Mouse (Mus musculus) CH12.LX (cell line): ENCODE data around the gene Zfp110. TPM values are rescaled to one million over a fixed set of nuclear protein-coding genes. Genes with fewer than 3 reads are reported as not detected.

ENCODE experiments used
- DNase-seq: peaks from one replicate; pipeline ENCODE4 v3.0.0-alpha.2; 2013; ENCODE audit errors: extremely low read depth
- H3K27ac ChIP-seq: 2 replicates; pipeline ENCODE4 v1.5.1; 2012; ENCODE audit warnings: low read depth, mild to moderate bottlenecking, control low read depth, moderate library complexity; ENCODE audit not compliant: insufficient read depth
- H3K27me3 ChIP-seq: replicated peaks from 2 replicates; pipeline ENCODE3; 2012; ENCODE audit warnings: inconsistent platforms
- H3K36me3 ChIP-seq, 2 experiments: replicated peaks in 1 of 2; 2 replicates each; pipeline versions ENCODE3 to v1.6.1; 2012; ENCODE audit warnings: inconsistent platforms in 1 of 2, low read length in 1 of 2, mild to moderate bottlenecking in 1 of 2, mixed read lengths in 1 of 2, moderate library complexity in 1 of 2; ENCODE audit not compliant: control insufficient read depth in 1 of 2, insufficient read depth in 1 of 2
- H3K4me1 ChIP-seq, 2 experiments: 2 replicates each; pipeline ENCODE4 v1.6.1; 2012; ENCODE audit warnings: inconsistent platforms in 1 of 2, moderate library complexity in 1 of 2; ENCODE audit not compliant: insufficient read depth in 2 of 2, control insufficient read depth in 1 of 2
- H3K4me2 ChIP-seq: 2 replicates; pipeline ENCODE4 v1.6.1; 2012; ENCODE audit warnings: low read depth, mild to moderate bottlenecking, control low read depth; ENCODE audit not compliant: poor library complexity, insufficient read depth, severe bottlenecking
- H3K4me3 ChIP-seq, 3 experiments: fragments of 150-350 bp in 1 of 3; sonication (generic) in 1 of 3; replicated peaks in 1 of 3; 2 replicates each; pipeline versions ENCODE3 to v1.5.1; 2011 to 2012; ENCODE audit warnings: low read depth in 2 of 3, low read length in 2 of 3, mild to moderate bottlenecking in 2 of 3, moderate library complexity in 2 of 3, control low read depth in 1 of 3, improper control_type of control experiment in 1 of 3, inconsistent platforms in 1 of 3, mixed read lengths in 1 of 3; ENCODE audit not compliant: poor library complexity in 1 of 3
- H3K79me2 ChIP-seq: replicated peaks from 2 replicates; pipeline ENCODE4 v1.6.1; 2012; ENCODE audit warnings: mild to moderate bottlenecking, moderate library complexity; ENCODE audit not compliant: control insufficient read depth, poor library complexity, insufficient read depth, severe bottlenecking; ENCODE audit errors: extremely low read depth
- H3K9ac ChIP-seq: 2 replicates; pipeline ENCODE4 v1.6.1; 2012; ENCODE audit warnings: low read depth, mild to moderate bottlenecking, control low read depth, moderate library complexity; ENCODE audit not compliant: insufficient read depth
- H3K9me3 ChIP-seq: replicated peaks from 2 replicates; pipeline ENCODE3; 2012; ENCODE audit warnings: low read length, inconsistent platforms, mixed read lengths
- BHLHE40 ChIP-seq: IDR thresholded peaks from 2 replicates; pipeline ENCODE4 v1.6.1; 2011; ENCODE audit warnings: mild to moderate bottlenecking, low read depth, low read length, improper control_type of control experiment
- CTCF ChIP-seq, 2 experiments: IDR thresholded peaks in 1 of 2; conservative IDR thresholded peaks in 1 of 2; 2 replicates each; pipeline ENCODE4 v1.5.1; 2011 to 2012; ENCODE audit warnings: low read depth in 2 of 2, low read length in 2 of 2, improper control_type of control experiment in 1 of 2, inconsistent platforms in 1 of 2, mild to moderate bottlenecking in 1 of 2, moderate library complexity in 1 of 2
- E2F4 ChIP-seq: IDR thresholded peaks from 2 replicates; pipeline ENCODE4 v1.6.1; 2011; ENCODE audit warnings: low read depth, low read length, improper control_type of control experiment; ENCODE audit not compliant: insufficient replicate concordance
- ELF1 ChIP-seq: IDR thresholded peaks from 2 replicates; pipeline ENCODE4 v1.6.1; 2014; ENCODE audit warnings: low read depth, mild to moderate bottlenecking, inconsistent platforms, low read length, improper control_type of control experiment
- EP300 ChIP-seq: IDR thresholded peaks from 2 replicates; pipeline ENCODE4 v1.6.1; 2011; ENCODE audit warnings: low read length, improper control_type of control experiment
- ETS1 ChIP-seq: conservative IDR thresholded peaks from 2 replicates; pipeline ENCODE4 v1.6.1; 2012; ENCODE audit warnings: low read depth, mild to moderate bottlenecking, inconsistent platforms, low read length, improper control_type of control experiment, moderate library complexity
- GABPA ChIP-seq: IDR thresholded peaks from 2 replicates; pipeline ENCODE4 v1.6.1; 2012; ENCODE audit warnings: low read depth, low read length, improper control_type of control experiment, inconsistent platforms; ENCODE audit not compliant: insufficient replicate concordance
- JUN ChIP-seq: IDR thresholded peaks from 2 replicates; pipeline ENCODE4 v1.6.1; 2011; ENCODE audit warnings: low read depth, mild to moderate bottlenecking, low read length, improper control_type of control experiment, moderate library complexity; ENCODE audit not compliant: insufficient read depth
- JUND ChIP-seq: conservative IDR thresholded peaks from 2 replicates; pipeline ENCODE4 v1.6.1; 2011; ENCODE audit warnings: low read depth, low read length, improper control_type of control experiment
- KAT2A ChIP-seq: IDR thresholded peaks from 2 replicates; pipeline ENCODE4 v1.6.1; 2012; ENCODE audit warnings: low read length, improper control_type of control experiment, inconsistent platforms; ENCODE audit not compliant: insufficient replicate concordance
- MAFK ChIP-seq: IDR thresholded peaks from 2 replicates; pipeline ENCODE4 v1.6.1; 2011; ENCODE audit warnings: low read length, improper control_type of control experiment; ENCODE audit not compliant: insufficient replicate concordance
- MAX ChIP-seq: IDR thresholded peaks from 2 replicates; pipeline ENCODE4 v1.6.1; 2011; ENCODE audit warnings: low read length, improper control_type of control experiment
- MAZ ChIP-seq: IDR thresholded peaks from 2 replicates; pipeline ENCODE4 v1.6.1; 2012; ENCODE audit warnings: low read depth, mild to moderate bottlenecking, inconsistent platforms, low read length, improper control_type of control experiment, moderate library complexity
- MEF2A ChIP-seq: IDR thresholded peaks from 2 replicates; pipeline ENCODE4 v1.6.1; 2014; ENCODE audit warnings: low read depth, mild to moderate bottlenecking, inconsistent platforms, low read length, improper control_type of control experiment, borderline replicate concordance
- MYC ChIP-seq: IDR thresholded peaks from 2 replicates; pipeline ENCODE4 v1.6.1; 2011; ENCODE audit warnings: low read depth, mild to moderate bottlenecking, improper control_type of control experiment, low read length
- NRF1 ChIP-seq: IDR thresholded peaks from 2 replicates; pipeline ENCODE4 v1.6.1; 2014; ENCODE audit warnings: low read depth, mild to moderate bottlenecking, inconsistent platforms, low read length, improper control_type of control experiment, moderate library complexity
- POLR2A ChIP-seq: IDR thresholded peaks from 2 replicates; pipeline ENCODE4 v1.6.1; 2011; ENCODE audit warnings: low read depth, mild to moderate bottlenecking, improper control_type of control experiment, low read length
- POLR2AphosphoS2 ChIP-seq: IDR thresholded peaks from 2 replicates; pipeline ENCODE4 v1.6.1; 2011; ENCODE audit warnings: low read depth, low read length, improper control_type of control experiment
- SIN3A ChIP-seq: IDR thresholded peaks from 2 replicates; pipeline ENCODE4 v1.6.1; 2012; ENCODE audit warnings: low read length, improper control_type of control experiment, inconsistent platforms
- USF2 ChIP-seq: conservative IDR thresholded peaks from 2 replicates; pipeline ENCODE4 v1.6.1; 2011; ENCODE audit warnings: low read depth, low read length, improper control_type of control experiment
- ZKSCAN1 ChIP-seq: IDR thresholded peaks from 2 replicates; pipeline ENCODE4 v1.6.1; 2012; ENCODE audit warnings: low read depth, inconsistent platforms, low read length, improper control_type of control experiment, borderline replicate concordance
- ZMIZ1 ChIP-seq: IDR thresholded peaks from 2 replicates; pipeline ENCODE4 v1.6.1; 2012; ENCODE audit warnings: low read depth, mild to moderate bottlenecking, inconsistent platforms, low read length, improper control_type of control experiment
- dilution Hi-C: fragments of 300-500 bp; cut with MboI; formaldehyde crosslinking; loops from 2 replicates; pipeline ENCODE4 v1.14.3; 2020; ENCODE audit warnings: low sequenced_read_pairs; ENCODE audit not compliant: extremely low pct_unique_long_range_greater_than_20kb, extremely low pct_ligation_motif_present
- in situ Hi-C: fragments of 300-500 bp; cut with MboI; formaldehyde crosslinking; loops from 3 replicates; pipeline ENCODE4 v1.14.3; 2019; ENCODE audit warnings: low sequenced_read_pairs, low pct_ligation_motif_present, low pct_unique_long_range_greater_than_20kb, mixed read lengths
- polyA plus RNA-seq: library from polyadenylated mRNA; unstranded; fragments of >175 nt; gene quantifications from 2 replicates; pipeline ENCODE4 v1.2.1, GENCODE M21; 2012; ENCODE audit warnings: low read depth; ENCODE audit not compliant: insufficient read length
- total RNA-seq, 2 experiments: library from RNA; depleted of rRNA; stranded (reverse); fragments of 300-350 nt in 1 of 2; fragments of >200 nt in 1 of 2; gene quantifications; 2 replicates each; pipeline ENCODE4 v1.2.3; 2012 to 2014

The Zfp110 gene
- total and polyA plus RNA-seq, 3 experiments = 14.8 to 29.3 (median 26.6) TPM

DNA sequence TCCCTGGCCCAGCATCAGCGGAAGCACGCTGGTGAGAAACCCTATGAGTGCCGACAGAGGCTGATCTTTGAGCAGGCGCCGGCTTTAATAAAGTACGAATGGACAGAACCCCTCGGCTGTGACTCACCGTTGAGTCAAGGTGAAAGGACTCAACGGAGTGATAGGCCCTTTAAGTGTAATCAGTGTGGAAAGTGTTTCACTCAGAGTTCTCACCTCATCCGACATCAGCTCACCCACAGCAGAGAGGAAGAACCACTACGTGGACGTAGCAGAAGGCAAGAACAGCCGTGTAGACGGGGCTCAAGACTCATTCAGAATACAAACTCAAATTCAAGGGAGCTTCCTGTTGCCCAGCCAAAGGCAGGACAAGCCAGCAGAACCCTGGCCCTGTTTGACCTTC, 56.4 kb downstream of the Zfp110 start:
- dilution Hi-C loops = no loop called here
- no peak for TF ChIP-seq ELF1
- TF ChIP-seq POLR2A = no peak
- no peak for TF ChIP-seq MAZ
- no peak for TF ChIP-seq BHLHE40
- no peak for TF ChIP-seq EP300
- TF ChIP-seq ZKSCAN1 = no peak
- H3K4me1 ChIP-seq = peaks cover 2 to 27% of the 10 kb centered on the region in 2 experiments; a peak in 3 of 4 replicates
- H3K27ac ChIP-seq = no peak overlapping the region
- no peak overlapping the region for H3K4me3 ChIP-seq
- no peaks in the 10 kb centered on the region for H3K27me3 ChIP-seq
- no peak for DNase-seq
- in situ Hi-C loops = no loop called here
- H3K9me3 ChIP-seq = no peaks in the 10 kb centered on the region
- no peak overlapping the region for H3K9ac ChIP-seq
- no peaks in the 10 kb centered on the region for H3K79me2 ChIP-seq
- no peak overlapping the region for H3K4me2 ChIP-seq
- H3K36me3 ChIP-seq = peaks cover 5 to 25% of the 10 kb centered on the region in 2 experiments

DNA sequence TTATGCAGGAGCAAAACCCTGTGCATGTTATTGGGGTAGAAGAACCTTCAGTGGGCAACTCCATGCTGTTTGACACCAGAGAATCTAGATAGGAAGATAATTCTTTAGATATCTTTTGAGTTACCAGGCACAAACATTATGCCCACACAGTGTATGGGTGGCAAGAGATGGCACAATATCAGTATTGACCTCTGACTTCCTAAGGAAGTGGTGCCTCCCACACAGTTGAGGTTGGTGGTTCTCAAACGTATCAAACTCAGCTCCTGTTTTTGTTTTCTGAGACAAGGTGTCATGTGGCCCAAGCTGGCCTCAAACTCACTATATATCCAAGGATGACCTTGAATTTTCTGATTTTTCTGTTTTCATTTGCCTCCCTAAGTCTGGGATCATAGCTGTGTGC, 56.8 kb downstream of the Zfp110 start:
- dilution Hi-C loops = no loop called here
- no peak overlapping the region for H3K4me3 ChIP-seq
- in situ Hi-C loops = no loop called here
- no peak for TF ChIP-seq NRF1
- no peak for TF ChIP-seq ZMIZ1
- no peak for TF ChIP-seq MYC
- no peak for TF ChIP-seq ELF1
- TF ChIP-seq USF2 = no peak
- no peak for TF ChIP-seq SIN3A
- no peak for TF ChIP-seq ZKSCAN1
- no peak for TF ChIP-seq CTCF (conservative IDR thresholded peaks at IDR 0.05 in 1 of 2, IDR thresholded peaks at IDR 0.05 in 1 of 2; ENCODE audit: low read depth in 2 of 2, low read length in 2 of 2)
- no peak for TF ChIP-seq KAT2A
- TF ChIP-seq JUN = no peak
- TF ChIP-seq GABPA = no peak
- no peak for TF ChIP-seq POLR2AphosphoS2
- TF ChIP-seq MAX = no peak
- no peak for TF ChIP-seq MAFK
- TF ChIP-seq MEF2A = no peak
- TF ChIP-seq JUND = no peak
- no peak for TF ChIP-seq E2F4
- no peak for TF ChIP-seq MAZ
- no peak for TF ChIP-seq ETS1
- TF ChIP-seq, all 38 proteins: peak for 0
- Histone ChIP-seq H3K27ac (no peak overlapping the region), H3K9ac (no peak overlapping the region), H3K27me3 (no peaks in the 10 kb centered on the region), H3K36me3 (peaks cover 5 to 21% of the 10 kb centered on the region in 2 experiments), H3K4me1 (peaks cover 2 to 23% of the 10 kb centered on the region in 2 experiments; a peak in 3 of 4 replicates), H3K9me3 (no peaks in the 10 kb centered on the region), H3K4me2 (no peak overlapping the region), H3K79me2 (no peaks in the 10 kb centered on the region)
- DNase-seq = no peak
